Mouse (Mus musculus) C2C12 (cell line): Measurements from ENCODE around the gene Ifitm6. TPM values are rescaled to one million over a fixed set of nuclear protein-coding genes. Genes with fewer than 3 reads are reported as not detected.
A peak's percentile ranks its signal among the peaks of the same experiment; 100 is the strongest.

ENCODE experiments used
- H3K27me3 ChIP-seq: one replicate; pipeline ENCODE4 v1.6.1; 2011; ENCODE audit not compliant: control insufficient read depth, insufficient read depth, insufficient read length
- H3K36me3 ChIP-seq: one replicate; pipeline ENCODE4 v1.6.1; 2011; ENCODE audit not compliant: control insufficient read depth, insufficient read depth
- H3K4me3 ChIP-seq: one replicate; pipeline ENCODE4 v1.5.1; 2011; ENCODE audit warnings: mild to moderate bottlenecking, control low read depth; ENCODE audit not compliant: poor library complexity, insufficient read depth, severe bottlenecking
- H3K79me2 ChIP-seq: one replicate; pipeline ENCODE4 v1.6.1; 2011; ENCODE audit not compliant: control insufficient read depth, insufficient read depth
- H3K79me3 ChIP-seq: one replicate; pipeline ENCODE4 v1.6.1; 2011; ENCODE audit warnings: low read depth, control low read depth
- H3ac ChIP-seq: one replicate; pipeline ENCODE3; 2011; ENCODE audit warnings: low read depth; ENCODE audit not compliant: control insufficient read depth, insufficient read length
- CEBPB ChIP-seq: IDR thresholded peaks from one replicate; pipeline ENCODE4 v1.6.1; 2011; ENCODE audit warnings: low read depth, mild to moderate bottlenecking, control low read depth, moderate library complexity
- CTCF ChIP-seq: IDR thresholded peaks from one replicate; pipeline ENCODE4 v1.5.1; 2011; ENCODE audit not compliant: control insufficient read depth, insufficient read depth, insufficient read length
- FOSL1 ChIP-seq: IDR thresholded peaks from one replicate; pipeline ENCODE4 v1.8.0; 2011; ENCODE audit warnings: mild to moderate bottlenecking, low read length; ENCODE audit not compliant: poor library complexity, insufficient read depth, severe bottlenecking
- MAX ChIP-seq: IDR thresholded peaks from one replicate; pipeline ENCODE4 v1.6.1; 2011; ENCODE audit warnings: mild to moderate bottlenecking, control low read depth
- MYOD1 ChIP-seq: IDR thresholded peaks from one replicate; pipeline ENCODE4 v1.6.1; 2011; ENCODE audit warnings: low read depth; ENCODE audit not compliant: control insufficient read depth, insufficient read length
- MYOG ChIP-seq: IDR thresholded peaks from one replicate; pipeline ENCODE4 v1.6.1; 2011; ENCODE audit not compliant: control insufficient read depth, insufficient read length; ENCODE audit errors: extremely low read depth
- USF1 ChIP-seq: IDR thresholded peaks from one replicate; pipeline ENCODE4 v1.6.1; 2011; ENCODE audit warnings: low read depth, mild to moderate bottlenecking, control low read depth, moderate library complexity
- polyA plus RNA-seq: library from polyadenylated mRNA; unstranded; fragments of >200 nt; fragmentation: generic; extraction: Trizol; gene quantifications from one replicate; pipeline ENCODE4 v1.2.1, GENCODE M21; 2012; ENCODE audit warnings: missing spikeins

The Ifitm6 gene
- polyA plus RNA-seq, 1 experiment: 1.3 TPM

- Histone ChIP-seq H3K79me2 (no peaks in the 10 kb centered on the region), H3ac (peak within 1 kb of the TSS; percentile 71), H3K79me3 (no peaks in the 10 kb centered on the region), H3K36me3 (no peaks in the 10 kb centered on the region), H3K4me3 (peak within 1 kb of the TSS; percentile 29), H3K27me3 (no peaks in the 10 kb centered on the region)
- TF ChIP-seq MAX (peak; percentile 55), CEBPB (no peak)
These were observed 42.9 kb upstream of the Ifitm6 start, which contains the start of gene B4galnt4 for GRCm38 (mm10) chr7:141060426-141061242. TSS of gene B4galnt4 (plus strand) at chr7:141061104.

DNA sequence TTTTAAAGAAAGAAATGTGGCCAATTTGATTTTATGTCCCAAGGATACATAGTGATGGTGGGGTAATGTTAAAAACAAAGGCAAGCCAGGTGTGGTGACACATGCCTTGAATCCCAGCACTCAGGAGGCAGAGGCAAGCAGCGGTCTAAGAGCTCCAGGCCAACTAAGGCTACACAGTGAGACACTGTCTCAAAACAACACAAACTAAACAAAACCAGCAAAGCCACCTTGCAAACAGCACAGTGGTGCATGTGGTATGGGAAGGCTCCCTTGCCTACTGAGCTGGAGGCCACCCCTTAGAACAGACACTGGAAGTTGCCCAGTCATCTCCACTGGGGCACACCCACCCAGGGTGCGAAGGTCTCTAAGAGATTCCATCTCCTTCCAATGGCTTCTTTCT, 42.2 kb upstream of the Ifitm6 start:
- H3K79me2 ChIP-seq: no peaks in the 10 kb centered on the region
- no peaks in the 10 kb centered on the region for H3K36me3 ChIP-seq
- H3K27me3 ChIP-seq: no peaks in the 10 kb centered on the region
- no peak overlapping the region for H3ac ChIP-seq
- no peak overlapping the region for H3K4me3 ChIP-seq
- TF ChIP-seq CTCF: no peak
- TF ChIP-seq MAX: no peak
- TF ChIP-seq MYOG: no peak
- TF ChIP-seq USF1: no peak
- TF ChIP-seq CEBPB: no peak
- TF ChIP-seq FOSL1: no peak
- TF ChIP-seq MYOD1: no peak
- H3K79me3 ChIP-seq: no peaks in the 10 kb centered on the region

DNA sequence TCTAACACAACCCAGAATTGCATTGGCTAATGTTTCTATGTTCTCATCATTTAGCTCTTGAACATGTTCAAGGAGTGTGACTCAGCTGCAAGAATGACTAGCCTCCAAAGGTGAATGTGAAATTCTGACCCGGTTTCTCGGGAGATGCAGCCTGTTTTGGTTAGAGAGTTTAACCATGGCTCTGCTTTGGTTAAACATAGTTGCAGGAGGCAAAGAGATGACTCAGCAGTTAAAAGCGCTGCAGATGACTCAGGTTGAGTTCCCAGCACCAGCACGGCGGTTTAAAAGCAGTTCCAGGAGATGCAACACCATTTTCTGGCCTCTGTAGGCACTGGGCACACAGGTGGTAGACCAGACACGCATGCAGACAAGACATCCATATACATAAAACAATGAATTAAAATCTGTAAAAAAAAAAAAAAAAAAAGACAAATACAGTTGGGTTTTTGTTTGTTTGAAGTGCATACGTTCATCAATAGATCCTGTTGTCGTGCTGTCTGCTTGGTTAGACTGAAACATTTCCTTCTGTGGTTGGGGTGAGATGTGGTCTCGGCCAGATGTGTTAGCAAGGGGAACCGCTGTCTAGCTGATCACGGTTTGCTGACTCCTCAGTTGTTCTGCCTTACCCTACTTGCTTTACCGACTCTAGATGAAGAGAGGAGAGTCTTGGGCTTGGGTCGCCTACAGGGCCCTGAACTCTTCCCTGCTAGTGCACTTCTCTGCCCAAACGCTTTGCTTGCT, 41.0 kb upstream of the Ifitm6 start:
- no peaks in the 10 kb centered on the region for H3K79me3 ChIP-seq

GRCm38 (mm10) chr7:141057541-141057940, 39.8 kb upstream of the Ifitm6 start:
- TF ChIP-seq FOSL1 (no peak), USF1 (no peak), MYOD1 (no peak), MYOG (no peak), CEBPB (no peak), MAX (no peak), CTCF (no peak)
- Histone ChIP-seq H3K79me3 (no peaks in the 10 kb centered on the region), H3K27me3 (no peaks in the 10 kb centered on the region), H3K36me3 (no peaks in the 10 kb centered on the region), H3ac (no peak overlapping the region), H3K79me2 (no peaks in the 10 kb centered on the region), H3K4me3 (no peak overlapping the region)

More for the DNA sequence above, 41.0 kb upstream of the Ifitm6 start:
- no peaks in the 10 kb centered on the region for H3K79me2 ChIP-seq
- H3ac ChIP-seq: no peak overlapping the region
- no peaks in the 10 kb centered on the region for H3K27me3 ChIP-seq
- H3K36me3 ChIP-seq: no peaks in the 10 kb centered on the region
- no peak overlapping the region for H3K4me3 ChIP-seq
- TF ChIP-seq MYOG: no peak
- TF ChIP-seq MYOD1: no peak
- no peak for TF ChIP-seq USF1
- TF ChIP-seq FOSL1: no peak
- no peak for TF ChIP-seq CTCF
- no peak for TF ChIP-seq MAX
- TF ChIP-seq CEBPB: no peak

GRCm38 (mm10) chr7:141056976-141057375, 39.3 kb upstream of the Ifitm6 start:
- TF ChIP-seq MYOD1 (no peak), CTCF (no peak), MAX (no peak), MYOG (no peak), USF1 (no peak), FOSL1 (no peak), CEBPB (no peak)

More at GRCm38 (mm10) chr7:141056976-141057375, 39.3 kb upstream of the Ifitm6 start:
- Histone ChIP-seq H3ac (no peak overlapping the region), H3K4me3 (no peak overlapping the region), H3K27me3 (no peaks in the 10 kb centered on the region), H3K79me3 (no peaks in the 10 kb centered on the region), H3K36me3 (no peaks in the 10 kb centered on the region), H3K79me2 (no peaks in the 10 kb centered on the region)
